18 mouse cellular contexts compared by ENCODE assay signal in genomic region chr1:149533651-149534050, GRCm38 (mm10).
"Had no signal": no experiment of that assay in that cellular context is flagged by ENCODE, and none has a peak within 500 bp of the region (broad histone marks: within the 10 kb centered on the region; RNA-seq: fewer than 3 reads in every experiment).

No protein-coding gene starts in this region.

- H3K4me3 ChIP-seq: lung, embryonic 15.5 days; megakaryocyte, embryonic 14.5 days; midbrain, embryonic 13.5 days; midbrain, embryonic 15.5 days; neural tube, embryonic 12.5 days; stomach, embryonic 15.5 days had no signal

- H3K4me1 ChIP-seq: lung, embryonic 15.5 days; megakaryocyte, embryonic 14.5 days; midbrain, embryonic 13.5 days; midbrain, embryonic 15.5 days; neural tube, embryonic 12.5 days; stomach, embryonic 15.5 days had no signal

- H3K36me3 ChIP-seq: lung, embryonic 15.5 days; midbrain, embryonic 13.5 days; midbrain, embryonic 15.5 days; neural tube, embryonic 12.5 days; stomach, embryonic 15.5 days had no signal

- H3K9me3 ChIP-seq: lung, embryonic 15.5 days; megakaryocyte, embryonic 14.5 days; midbrain, embryonic 13.5 days; midbrain, embryonic 15.5 days; neural tube, embryonic 12.5 days; stomach, embryonic 15.5 days had no signal

- H3K4me2 ChIP-seq: lung, embryonic 15.5 days; midbrain, embryonic 11.5 days; midbrain, embryonic 13.5 days; midbrain, embryonic 15.5 days; neural tube, embryonic 12.5 days; stomach, embryonic 15.5 days had no signal

- DNase-seq: liver, postnatal 0 days; lung, adult 2 months; lung, postnatal 14 days; lung, postnatal 36 days; right cerebral cortex, postnatal 14 days; thymus, adult 2 months; thymus, postnatal 25 days; thymus, postnatal 4 days had no signal

- ATAC-seq: liver, postnatal 0 days; lung, postnatal 0 days; midbrain, embryonic 13.5 days; midbrain, embryonic 15.5 days had no signal

- H3K9ac ChIP-seq: liver, postnatal 0 days; lung, embryonic 15.5 days; midbrain, embryonic 13.5 days; midbrain, embryonic 15.5 days; neural tube, embryonic 12.5 days; stomach, embryonic 15.5 days had no signal

- H3K27ac ChIP-seq: lung, embryonic 15.5 days; macrophage; midbrain, embryonic 13.5 days; midbrain, embryonic 15.5 days; neural tube, embryonic 12.5 days; stomach, embryonic 15.5 days; stomach, postnatal 0 days had no signal

- H3K27me3 ChIP-seq: lung, embryonic 15.5 days; megakaryocyte, embryonic 14.5 days; midbrain, embryonic 13.5 days; midbrain, embryonic 15.5 days; neural tube, embryonic 12.5 days; stomach, embryonic 15.5 days had no signal
